Mouse (Mus musculus) kidney, postnatal 0 days (tissue): ENCODE measurements around the gene Gm13090. TPM values are rescaled to one million over a fixed set of nuclear protein-coding genes. Genes with fewer than 3 reads are reported as not detected.

Experiments used
- ATAC-seq: fragments of 200-750 bp; cut with Nextera tagmentation; replicated peaks from 2 replicates; pipeline ENCODE4 v1.8.0; 2017; ENCODE audit warnings: low read depth, moderate number of reproducible peaks, moderate TSS enrichment, moderate library complexity; ENCODE audit not compliant: low FRiP score
- DNase-seq: peaks from one replicate; pipeline ENCODE4 v3.0.0-alpha.2; 2016; ENCODE audit warnings: low spot score
- H3K27ac ChIP-seq: fragments of 300-500 bp; sonication (generic); 2 replicates; pipeline ENCODE4 v1.5.1; 2014; ENCODE audit warnings: mild to moderate bottlenecking
- H3K27me3 ChIP-seq: fragments of 300-500 bp; sonication (generic); 2 replicates; pipeline ENCODE4 v1.6.1; 2014; ENCODE audit warnings: low read length, mixed read lengths; ENCODE audit not compliant: insufficient read depth
- H3K36me3 ChIP-seq: fragments of 300-500 bp; sonication (generic); 2 replicates; pipeline ENCODE4 v1.6.1; 2014; ENCODE audit warnings: low read length, mixed read lengths; ENCODE audit not compliant: insufficient read depth
- H3K4me1 ChIP-seq: fragments of 300-500 bp; sonication (generic); replicated peaks from 2 replicates; pipeline ENCODE4 v1.6.1; 2014; ENCODE audit warnings: antibody characterized with exemption, low read length, mixed read lengths; ENCODE audit not compliant: insufficient read depth
- H3K4me2 ChIP-seq: fragments of 300-500 bp; sonication (generic); 2 replicates; pipeline ENCODE4 v1.6.1; 2014; ENCODE audit warnings: mild to moderate bottlenecking, low read length, moderate library complexity, mixed read lengths
- H3K4me3 ChIP-seq: fragments of 300-500 bp; sonication (generic); replicated peaks from 2 replicates; pipeline ENCODE4 v1.5.1; 2014; ENCODE audit warnings: low read depth, low read length
- H3K9ac ChIP-seq: fragments of 300-500 bp; sonication (generic); 2 replicates; pipeline ENCODE4 v1.6.1; 2014; ENCODE audit warnings: low read depth, low read length
- H3K9me3 ChIP-seq: fragments of 300-500 bp; sonication (generic); replicated peaks from 2 replicates; pipeline ENCODE4 v1.6.1; 2016; ENCODE audit warnings: low read length, inconsistent platforms, mixed read lengths
- CTCF ChIP-seq: IDR thresholded peaks from 2 replicates; pipeline ENCODE4 v1.5.1; 2016; ENCODE audit warnings: antibody characterized with exemption, low read depth, mild to moderate bottlenecking, moderate library complexity
- WGBS: fragments of 180-500 bp; shearing (Covaris S2); extraction: QIAGEN DNeasy Blood & Tissue Kit; methylation state at CpG from one replicate; pipeline ENCODE4 v1.1.7; 2014; 5-methylcytosine and 5-hydroxymethylcytosine counted together
- polyA plus RNA-seq: library from polyadenylated mRNA; unstranded; fragments of >200 nt; fragmentation: Nextera tagmentation; extraction: Ambion mirVana; gene quantifications from 2 replicates; pipeline ENCODE4 v1.2.1, GENCODE M21; 2015

The Gm13090 gene
- polyA plus RNA-seq, 1 experiment from 2014 or later, result 0.32 TPM

GRCm38 (mm10) chr4:151127636-151128548, 38.5 kb downstream of the Gm13090 start:
- Histone ChIP-seq H3K27ac (peak overlapping the region; percentile 77; the same call in 1 of the 2 replicates), H3K4me2 (peak overlapping the region; percentile 92), H3K9me3 (no peaks in the 10 kb centered on the region), H3K36me3 (no peaks in the 10 kb centered on the region), H3K4me1 (peaks cover 7% of the 10 kb centered on the region), H3K9ac (peak overlapping the region; percentile 67; the same call in 1 of the 2 replicates), H3K4me3 (peak overlapping the region; percentile 47), H3K27me3 (no peaks in the 10 kb centered on the region)
- no peak for TF ChIP-seq CTCF
- WGBS, result 14% methylated on average over 9 of the region's 10 CpGs
- DNase-seq (no peak), ATAC-seq (0 out of 2 replicates have a peak, but pooled peaks have one; percentile 6)

- no peaks in the 10 kb centered on the region for H3K9me3 ChIP-seq
- DNase-seq (peak; percentile 88), ATAC-seq (peak; percentile 50)
- H3K36me3 ChIP-seq, result no peaks in the 10 kb centered on the region
- under 1% methylated on average over 69 of the region's 69 CpGs for WGBS
- H3K9ac ChIP-seq, result peak overlapping the region; percentile 67
- peak overlapping the region; percentile 47 for H3K4me3 ChIP-seq
- no peaks in the 10 kb centered on the region for H3K27me3 ChIP-seq
- H3K4me2 ChIP-seq, result peak overlapping the region; percentile 92
- H3K4me1 ChIP-seq, result peaks cover 7% of the 10 kb centered on the region
- peak; percentile 45 for TF ChIP-seq CTCF
- H3K27ac ChIP-seq, result peak overlapping the region; percentile 77
These were observed 39.5 kb downstream of the Gm13090 start for GRCm38 (mm10) chr4:151128641-151129541.

- peaks cover 7% of the 10 kb centered on the region for H3K4me1 ChIP-seq
- no peaks in the 10 kb centered on the region for H3K27me3 ChIP-seq
- no peaks in the 10 kb centered on the region for H3K9me3 ChIP-seq
- 48% methylated on average over 16 of the region's 16 CpGs for WGBS
- DNase-seq (no peak), ATAC-seq (no peak)
- no peak overlapping the region for H3K9ac ChIP-seq
- no peaks in the 10 kb centered on the region for H3K36me3 ChIP-seq
- TF ChIP-seq CTCF, result no peak
- no peak overlapping the region; the same call in 1 of the 2 replicates for H3K27ac ChIP-seq
- H3K4me2 ChIP-seq, result peak overlapping the region; percentile 92
- H3K4me3 ChIP-seq, result no peak overlapping the region
These were observed 40.6 kb downstream of the Gm13090 start for GRCm38 (mm10) chr4:151129725-151130557.

- Histone ChIP-seq H3K27ac (no peak overlapping the region), H3K9me3 (no peaks in the 10 kb centered on the region), H3K9ac (no peak overlapping the region), H3K27me3 (no peaks in the 10 kb centered on the region), H3K4me2 (no peak overlapping the region), H3K36me3 (no peaks in the 10 kb centered on the region), H3K4me3 (no peak overlapping the region), H3K4me1 (peaks cover 7% of the 10 kb centered on the region)
- 46% methylated on average over 9 of the region's 9 CpGs for WGBS
- TF ChIP-seq CTCF, result no peak
- ATAC-seq, result no peak
- DNase-seq, result no peak
These were observed 41.6 kb downstream of the Gm13090 start for GRCm38 (mm10) chr4:151130756-151131490.

- no peak for TF ChIP-seq CTCF
- H3K27me3 ChIP-seq, result no peaks in the 10 kb centered on the region
- H3K36me3 ChIP-seq, result no peaks in the 10 kb centered on the region
- no peak overlapping the region for H3K4me3 ChIP-seq
- DNase-seq, result no peak
- H3K9ac ChIP-seq, result no peak overlapping the region
- H3K4me2 ChIP-seq, result no peak overlapping the region
- no peak overlapping the region for H3K27ac ChIP-seq
- WGBS, result 45% methylated on average over 9 of the region's 9 CpGs
- no peak for ATAC-seq
- H3K9me3 ChIP-seq, result no peaks in the 10 kb centered on the region
- H3K4me1 ChIP-seq, result peaks cover 7% of the 10 kb centered on the region
These were observed 43.1 kb downstream of the Gm13090 start for GRCm38 (mm10) chr4:151132493-151132892.
